Mouse (Mus musculus): ENCODE results near the gene Cnn2. TPM values are rescaled to one million over a fixed set of nuclear protein-coding genes. Genes with fewer than 3 reads are reported as not detected.

Gene Cnn2
- total RNA-seq, 2 experiments from 2014 or later: 29.9 to 30.6 TPM

GRCm38 (mm10) chr10:80014484-80015290 lies 26.3 kb downstream of the Cnn2 start:
- intact Hi-C loops (cut with DNase I): no loop called here
- DNase-seq: no peak

- intact Hi-C loops (cut with DNase I): no loop called here
- no peak for DNase-seq
These were observed 27.2 kb downstream of the Cnn2 start for GRCm38 (mm10) chr10:80015583-80015982.

GRCm38 (mm10) chr10:80016511-80016910 lies 28.1 kb downstream of the Cnn2 start, which contains the start of gene Arhgap45:
Gene Arhgap45 (plus strand): TSS chr10:80016653.
- peak in 1 of 2 experiments; percentile 38 for DNase-seq
- intact Hi-C loops (cut with DNase I): no loop called here

- intact Hi-C loops (cut with DNase I): no loop called here
These were observed 28.5 kb downstream of the Cnn2 start for GRCm38 (mm10) chr10:80016931-80017330.

GRCm38 (mm10) chr10:80017361-80017760 lies 29.0 kb downstream of the Cnn2 start:
- intact Hi-C loops (cut with DNase I): no loop called here
- DNase-seq: peak in 1 of 2 experiments; percentile 55

More at GRCm38 (mm10) chr10:80016931-80017330, 28.5 kb downstream of the Cnn2 start:
- DNase-seq: no peak

- intact Hi-C loops (cut with DNase I): no loop called here
- DNase-seq: no peak
These were observed 29.4 kb downstream of the Cnn2 start for GRCm38 (mm10) chr10:80017771-80018170.

- peak; percentile 42 to 54 for DNase-seq
- intact Hi-C loops (cut with DNase I): no loop called here
These were observed 30.4 kb downstream of the Cnn2 start for GRCm38 (mm10) chr10:80018739-80019297.

GRCm38 (mm10) chr10:80019471-80020131 lies 31.2 kb downstream of the Cnn2 start:
- intact Hi-C loops (cut with DNase I): no loop called here
- DNase-seq: peak in 1 of 2 experiments; percentile 39

GRCm38 (mm10) chr10:80020191-80020590 lies 31.8 kb downstream of the Cnn2 start:
- no peak for DNase-seq
- intact Hi-C loops (cut with DNase I): no loop called here

GRCm38 (mm10) chr10:80020603-80021319 lies 32.4 kb downstream of the Cnn2 start:
- intact Hi-C loops (cut with DNase I): no loop called here
- DNase-seq: no peak

- intact Hi-C loops (cut with DNase I): no loop called here
- no peak for DNase-seq
These were observed 32.9 kb downstream of the Cnn2 start for GRCm38 (mm10) chr10:80021320-80021641.

GRCm38 (mm10) chr10:80022164-80022563 lies 33.8 kb downstream of the Cnn2 start:
- intact Hi-C loops (cut with DNase I): no loop called here

GRCm38 (mm10) chr10:80022806-80023205 lies 34.4 kb downstream of the Cnn2 start:
- intact Hi-C loops (cut with DNase I): no loop called here
- DNase-seq: no peak

More at GRCm38 (mm10) chr10:80022164-80022563, 33.8 kb downstream of the Cnn2 start:
- DNase-seq: no peak

- intact Hi-C loops (cut with DNase I): no loop called here
- no peak for DNase-seq
These were observed 35.4 kb downstream of the Cnn2 start for GRCm38 (mm10) chr10:80023758-80024157.

GRCm38 (mm10) chr10:80024229-80025043 lies 36.1 kb downstream of the Cnn2 start:
- intact Hi-C loops (cut with DNase I): no loop called here
- no peak for DNase-seq

- DNase-seq: no peak
- intact Hi-C loops (cut with DNase I): no loop called here
These were observed 36.6 kb downstream of the Cnn2 start for GRCm38 (mm10) chr10:80025044-80025347.

- no peak for DNase-seq
- intact Hi-C loops (cut with DNase I): no loop called here
These were observed 37.1 kb downstream of the Cnn2 start for GRCm38 (mm10) chr10:80025463-80025862.

GRCm38 (mm10) chr10:80025889-80026288 lies 37.5 kb downstream of the Cnn2 start:
- no peak for DNase-seq
- intact Hi-C loops (cut with DNase I): no loop called here

- intact Hi-C loops (cut with DNase I): no loop called here
- DNase-seq: no peak
These were observed 39.5 kb downstream of the Cnn2 start for GRCm38 (mm10) chr10:80027681-80028520.

GRCm38 (mm10) chr10:80028521-80028846 lies 40.1 kb downstream of the Cnn2 start:
- DNase-seq: no peak
- intact Hi-C loops (cut with DNase I): no loop called here
